Mouse (Mus musculus) midbrain, postnatal 0 days (tissue): ENCODE measurements at regions not wholly inside any gene's neighbourhood (a gene's known extent, or its start where the extent isn't known, plus 50 kb on each side); places are given as distances from the start of the nearest gene placed in this dataset.
A peak's percentile ranks its signal among the peaks of the same experiment; 100 is the strongest.

Experiments
- ATAC-seq: fragments of 200-750 bp; cut with Nextera tagmentation; 2 replicates; pipeline ENCODE4 v1.8.0; 2017; ENCODE audit warnings: moderate number of reproducible peaks, mild to moderate bottlenecking, moderate TSS enrichment, moderate library complexity; ENCODE audit not compliant: low FRiP score
- DNase-seq: peaks from one replicate; pipeline ENCODE4 v3.0.0-alpha.2; 2015; ENCODE audit warnings: low spot score
- H3K27ac ChIP-seq: fragments of 300-500 bp; sonication (generic); 2 replicates; pipeline ENCODE4 v1.5.1; 2014; ENCODE audit warnings: low read depth, mild to moderate bottlenecking, low read length, mixed read lengths
- H3K27me3 ChIP-seq: fragments of 300-500 bp; sonication (generic); 2 replicates; pipeline ENCODE4 v1.6.1; 2014; ENCODE audit warnings: low read length, control low read depth, mixed read lengths; ENCODE audit not compliant: insufficient read depth
- H3K36me3 ChIP-seq: fragments of 300-500 bp; sonication (generic); 2 replicates; pipeline ENCODE4 v1.6.1; 2014; ENCODE audit warnings: low read length, control low read depth, mixed read lengths; ENCODE audit not compliant: insufficient read depth
- H3K4me1 ChIP-seq: fragments of 300-500 bp; sonication (generic); 2 replicates; pipeline ENCODE4 v1.6.1; 2014; ENCODE audit warnings: mild to moderate bottlenecking, control low read depth, antibody characterized with exemption, low read length, mixed read lengths; ENCODE audit not compliant: insufficient read depth
- H3K4me2 ChIP-seq: fragments of 300-500 bp; sonication (generic); 2 replicates; pipeline ENCODE4 v1.6.1; 2014; ENCODE audit warnings: low read depth, mild to moderate bottlenecking, low read length, mixed read lengths; ENCODE audit not compliant: poor library complexity, severe bottlenecking
- H3K4me3 ChIP-seq: fragments of 300-500 bp; sonication (generic); 2 replicates; pipeline ENCODE4 v1.5.1; 2014; ENCODE audit warnings: low read depth, mild to moderate bottlenecking, low read length, moderate library complexity
- H3K9ac ChIP-seq: fragments of 300-500 bp; sonication (generic); replicated peaks from 2 replicates; pipeline ENCODE4 v1.6.1; 2014; ENCODE audit warnings: mild to moderate bottlenecking, low read length, moderate library complexity, mixed read lengths; ENCODE audit not compliant: poor library complexity, severe bottlenecking
- H3K9me3 ChIP-seq: fragments of 300-500 bp; sonication (generic); 2 replicates; pipeline ENCODE4 v1.6.1; 2016; ENCODE audit warnings: low read length, control low read depth
- CTCF ChIP-seq: IDR thresholded peaks from 2 replicates; pipeline ENCODE4 v1.5.1; 2016; ENCODE audit warnings: antibody characterized with exemption, mild to moderate bottlenecking
- WGBS: fragments of 180-500 bp; shearing (Covaris S2); extraction: QIAGEN DNeasy Blood & Tissue Kit; methylation state at CpG from one replicate; pipeline ENCODE4 v1.1.7; 2014; 5-methylcytosine and 5-hydroxymethylcytosine counted together

DNA sequence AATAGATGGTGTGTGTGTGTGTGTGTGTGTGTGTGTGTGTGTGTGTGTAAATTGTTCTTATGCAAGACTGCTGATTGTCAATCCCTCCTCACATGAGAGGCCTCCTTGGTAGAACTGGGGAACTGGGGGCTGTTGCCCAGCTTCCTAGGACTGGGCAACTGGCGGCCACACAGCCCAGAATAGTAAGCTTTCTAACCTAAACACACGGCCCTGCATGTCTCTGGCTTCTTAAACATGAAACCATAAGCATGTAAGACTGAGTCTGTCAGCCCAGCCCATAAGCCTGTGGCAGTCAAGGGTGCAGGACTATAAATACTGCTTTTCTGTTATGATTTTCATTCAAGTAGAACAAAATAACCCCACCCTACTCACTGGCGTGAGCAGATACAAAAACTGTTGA lies 60.7 kb downstream of the Ifng start:
- DNase-seq (no peak), ATAC-seq (no peak)
- Histone ChIP-seq H3K9me3 (no peaks in the 10 kb centered on the region), H3K4me3 (no peak overlapping the region), H3K36me3 (no peaks in the 10 kb centered on the region), H3K4me2 (no peak overlapping the region), H3K9ac (no peak overlapping the region), H3K4me1 (no peaks in the 10 kb centered on the region), H3K27me3 (no peaks in the 10 kb centered on the region), H3K27ac (no peak overlapping the region)
- 85% methylated on average over 3 of the region's 3 CpGs for WGBS
- no peak for TF ChIP-seq CTCF

DNA sequence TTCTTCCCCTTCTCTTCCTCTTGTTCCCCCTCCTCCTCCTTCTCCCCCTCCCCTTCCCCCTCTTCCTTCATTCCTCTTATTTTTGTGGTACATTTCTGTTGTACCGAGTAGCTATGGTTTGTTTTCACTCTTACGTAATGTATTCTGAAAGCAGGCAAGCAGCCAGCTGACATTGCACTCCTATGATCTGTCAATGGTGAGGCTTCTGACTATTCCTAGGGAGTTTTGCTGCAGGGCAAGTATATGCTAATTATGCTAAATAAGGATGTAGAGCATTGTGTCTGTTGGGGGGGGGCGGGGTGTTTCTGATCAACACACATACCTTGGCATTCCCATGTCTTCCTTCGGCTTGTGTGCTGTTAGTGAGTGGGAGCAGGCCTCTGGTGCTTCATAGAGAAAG lies 64.0 kb downstream of the Ifng start:
- H3K27me3 ChIP-seq = no peaks in the 10 kb centered on the region
- no peak for TF ChIP-seq CTCF
- ATAC-seq (no peak), DNase-seq (peak; percentile 17)
- no peak overlapping the region for H3K27ac ChIP-seq
- H3K4me1 ChIP-seq = no peaks in the 10 kb centered on the region
- H3K4me3 ChIP-seq = no peak overlapping the region
- no peaks in the 10 kb centered on the region for H3K36me3 ChIP-seq
- no peak overlapping the region for H3K4me2 ChIP-seq
- no peak overlapping the region for H3K9ac ChIP-seq
- H3K9me3 ChIP-seq = no peaks in the 10 kb centered on the region
- WGBS = 54% methylated on average over 4 of the region's 4 CpGs

DNA sequence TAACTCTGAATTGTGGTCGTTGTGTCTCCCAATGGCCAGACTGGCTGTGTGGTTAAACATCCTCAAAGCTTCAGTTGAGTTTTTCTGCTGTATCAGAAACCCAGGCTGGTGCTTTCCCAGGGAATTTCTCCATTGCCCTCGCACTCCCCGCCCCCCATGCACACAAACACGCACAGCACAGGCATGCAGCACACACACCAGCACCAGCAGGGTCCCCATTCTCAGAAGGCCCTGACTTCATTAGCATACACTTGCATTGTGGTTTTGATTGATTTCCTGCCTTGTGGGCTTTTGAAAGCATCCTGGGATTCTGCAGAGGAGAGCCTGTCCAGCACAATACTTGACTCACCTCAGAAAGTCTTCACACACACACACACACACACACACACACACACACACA lies 65.3 kb downstream of the Ifng start:
- Histone ChIP-seq H3K9ac (no peak overlapping the region), H3K4me2 (no peak overlapping the region), H3K27me3 (no peaks in the 10 kb centered on the region), H3K4me1 (no peaks in the 10 kb centered on the region), H3K36me3 (no peaks in the 10 kb centered on the region), H3K4me3 (no peak overlapping the region), H3K9me3 (no peaks in the 10 kb centered on the region), H3K27ac (no peak overlapping the region)
- DNase-seq (no peak), ATAC-seq (no peak)
- 29% methylated on average over 4 of the region's 4 CpGs for WGBS
- no peak for TF ChIP-seq CTCF

DNA sequence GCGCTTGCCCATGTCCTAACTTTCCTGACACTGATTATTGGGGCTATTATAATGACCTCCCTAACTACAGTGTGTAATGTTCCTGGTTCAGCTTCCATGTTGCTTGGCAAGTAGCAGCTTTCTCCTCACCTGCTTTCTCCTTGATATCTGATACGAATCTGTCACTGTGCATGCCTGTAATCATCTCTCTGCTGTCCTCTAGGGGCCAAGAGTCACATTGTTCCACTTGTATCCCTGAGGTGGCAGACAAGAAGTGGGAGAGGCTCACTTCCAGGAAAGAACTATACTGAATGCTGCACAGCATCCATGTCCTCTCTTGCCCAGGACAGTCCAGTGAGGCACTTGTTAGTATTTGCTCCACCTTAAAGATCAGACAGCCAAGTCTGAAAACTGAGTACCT lies 66.8 kb downstream of the Ifng start:
- H3K4me3 ChIP-seq = no peak overlapping the region
- no peaks in the 10 kb centered on the region for H3K36me3 ChIP-seq
- DNase-seq = peak; percentile 64
- H3K9me3 ChIP-seq = no peaks in the 10 kb centered on the region
- 0 out of 2 replicates have a peak, but pooled peaks have one; percentile 13 for ATAC-seq
- no peaks in the 10 kb centered on the region for H3K4me1 ChIP-seq
- no peaks in the 10 kb centered on the region for H3K27me3 ChIP-seq
- 51% methylated on average over 2 of the region's 2 CpGs for WGBS
- peak; percentile 79 for TF ChIP-seq CTCF
- H3K9ac ChIP-seq = no peak overlapping the region
- no peak overlapping the region for H3K27ac ChIP-seq
- no peak overlapping the region for H3K4me2 ChIP-seq

DNA sequence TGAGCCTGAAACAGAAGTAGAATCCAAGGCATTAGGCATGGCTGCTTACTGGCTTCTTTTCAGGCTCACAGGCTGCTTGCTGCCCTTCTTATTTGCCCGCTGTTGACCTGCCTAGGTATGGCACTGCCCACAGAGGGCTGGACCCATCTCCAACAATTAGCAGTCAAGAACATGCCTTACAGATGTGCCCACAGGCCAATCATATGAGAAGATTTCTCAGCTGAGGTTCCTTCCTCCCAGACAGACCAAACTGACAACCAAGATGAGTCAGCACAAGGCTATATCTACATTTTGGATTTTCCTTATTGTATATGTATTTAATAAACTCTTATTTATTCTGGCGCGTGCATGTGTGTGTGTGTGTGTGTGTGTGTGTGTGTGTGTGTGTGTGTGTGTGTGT lies 76.0 kb downstream of the Ifng start:
- H3K9me3 ChIP-seq = no peaks in the 10 kb centered on the region
- H3K36me3 ChIP-seq = no peaks in the 10 kb centered on the region
- no peak overlapping the region for H3K27ac ChIP-seq
- no peaks in the 10 kb centered on the region for H3K4me1 ChIP-seq
- no peak overlapping the region for H3K4me3 ChIP-seq
- DNase-seq (no peak), ATAC-seq (no peak)
- 93% methylated on average over 3 of the region's 3 CpGs for WGBS
- H3K27me3 ChIP-seq = no peaks in the 10 kb centered on the region
- no peak overlapping the region for H3K9ac ChIP-seq
- no peak overlapping the region for H3K4me2 ChIP-seq
- no peak for TF ChIP-seq CTCF

DNA sequence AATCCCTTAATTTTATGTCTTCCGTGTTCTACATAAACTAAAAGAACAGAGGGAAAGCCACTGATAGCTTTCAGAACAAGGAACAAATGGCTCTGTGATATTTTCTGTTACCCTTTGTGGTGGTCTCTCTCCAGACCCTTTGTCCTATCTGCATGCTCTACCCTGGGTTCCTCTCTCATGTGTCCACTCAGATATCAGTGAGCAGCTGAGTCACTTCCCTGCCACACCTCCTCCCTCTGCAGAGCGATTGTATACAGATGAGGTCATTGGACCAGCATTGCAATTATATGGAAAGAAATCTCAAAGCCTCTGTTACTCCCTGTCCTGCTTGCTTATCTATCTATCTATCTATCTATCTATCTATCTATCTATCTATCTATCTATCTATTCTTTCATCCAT lies 77.1 kb downstream of the Ifng start:
- no peak overlapping the region for H3K4me3 ChIP-seq
- no peaks in the 10 kb centered on the region for H3K27me3 ChIP-seq
- no peak overlapping the region for H3K27ac ChIP-seq
- WGBS = 91% methylated on average over 2 of the region's 2 CpGs
- DNase-seq (no peak), ATAC-seq (no peak)
- H3K9ac ChIP-seq = no peak overlapping the region
- no peak for TF ChIP-seq CTCF
- H3K9me3 ChIP-seq = no peaks in the 10 kb centered on the region
- no peaks in the 10 kb centered on the region for H3K36me3 ChIP-seq
- H3K4me1 ChIP-seq = no peaks in the 10 kb centered on the region
- no peak overlapping the region for H3K4me2 ChIP-seq
